Mouse (Mus musculus) left cerebral cortex, postnatal 10 days (tissue): ENCODE results near the gene Hist1h1b. TPM values are rescaled to one million over a fixed set of nuclear protein-coding genes. Genes with fewer than 3 reads are reported as not detected.

Source experiments
- DNase-seq, 2 experiments: peaks; one replicate each; pipeline ENCODE4 v3.0.0; 2021 to 2022; ENCODE audit warnings: low spot score in 2 of 2, mixed read lengths in 1 of 2; ENCODE audit errors: extremely low spot score in 1 of 2
- intact Hi-C: fragments of 180-260 bp; cut with DNase I; formaldehyde crosslinking; loops from one replicate; pipeline ENCODE4 v1.15.1; 2025
- microRNA-seq: library from miRNA; unstranded; fragments of <30 nt; microRNA quantifications from one replicate; pipeline ENCODE4 v1.2.0, GENCODE M21; 2022
- total RNA-seq, 2 experiments: library from RNA; stranded (reverse); gene quantifications; 2 replicates each; pipeline ENCODE4 v1.2.3; 2021

Hist1h1b gene
- total RNA-seq, 2 experiments from 2014 or later: 19.5 to 20.4 TPM

DNA sequence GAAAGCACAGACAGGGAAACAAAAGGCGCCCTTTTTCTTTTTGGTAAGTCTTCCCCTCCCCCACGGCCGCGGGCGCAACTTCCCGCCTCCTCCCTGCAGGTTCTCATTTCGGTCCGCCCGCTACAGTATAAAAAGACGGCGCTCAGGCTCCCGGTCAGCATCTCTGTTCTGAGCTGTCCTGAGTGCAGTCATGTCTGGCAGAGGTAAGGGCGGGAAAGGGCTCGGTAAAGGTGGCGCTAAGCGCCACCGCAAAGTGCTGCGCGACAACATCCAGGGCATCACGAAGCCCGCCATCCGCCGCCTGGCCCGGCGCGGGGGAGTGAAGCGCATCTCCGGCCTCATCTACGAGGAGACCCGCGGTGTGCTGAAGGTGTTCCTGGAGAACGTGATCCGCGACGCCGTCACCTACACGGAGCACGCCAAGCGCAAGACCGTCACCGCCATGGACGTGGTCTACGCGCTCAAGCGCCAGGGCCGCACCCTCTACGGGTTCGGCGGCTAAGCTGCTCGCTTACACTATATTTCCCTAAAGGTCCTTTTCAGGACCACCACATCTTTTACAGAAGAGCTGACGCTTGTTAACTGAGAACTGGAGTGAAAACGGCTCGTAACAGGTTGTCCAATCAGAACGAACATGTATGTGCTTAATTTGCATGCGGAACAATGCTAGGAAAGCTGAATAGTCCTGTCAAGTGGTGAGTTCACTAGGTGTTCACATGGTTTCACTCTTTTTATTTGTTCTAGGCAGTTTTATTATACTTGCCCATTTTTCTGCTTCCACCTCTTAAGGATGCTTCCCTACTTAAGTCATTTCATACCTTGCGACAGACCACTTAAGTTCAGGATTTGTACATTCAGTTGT lies 45.3 kb downstream of the Hist1h1b start, which contains the start of gene Hist1h4j:
Gene Hist1h4j (plus strand): TSS at position 159 of the 862 bp plus-strand sequence.
- DNase-seq: peak; percentile 77 to 86
- intact Hi-C loops: loop anchor here (2.0 kb wide), 1 partner anchor 20 kb away; no protein-coding TSS in a partner anchor

DNA sequence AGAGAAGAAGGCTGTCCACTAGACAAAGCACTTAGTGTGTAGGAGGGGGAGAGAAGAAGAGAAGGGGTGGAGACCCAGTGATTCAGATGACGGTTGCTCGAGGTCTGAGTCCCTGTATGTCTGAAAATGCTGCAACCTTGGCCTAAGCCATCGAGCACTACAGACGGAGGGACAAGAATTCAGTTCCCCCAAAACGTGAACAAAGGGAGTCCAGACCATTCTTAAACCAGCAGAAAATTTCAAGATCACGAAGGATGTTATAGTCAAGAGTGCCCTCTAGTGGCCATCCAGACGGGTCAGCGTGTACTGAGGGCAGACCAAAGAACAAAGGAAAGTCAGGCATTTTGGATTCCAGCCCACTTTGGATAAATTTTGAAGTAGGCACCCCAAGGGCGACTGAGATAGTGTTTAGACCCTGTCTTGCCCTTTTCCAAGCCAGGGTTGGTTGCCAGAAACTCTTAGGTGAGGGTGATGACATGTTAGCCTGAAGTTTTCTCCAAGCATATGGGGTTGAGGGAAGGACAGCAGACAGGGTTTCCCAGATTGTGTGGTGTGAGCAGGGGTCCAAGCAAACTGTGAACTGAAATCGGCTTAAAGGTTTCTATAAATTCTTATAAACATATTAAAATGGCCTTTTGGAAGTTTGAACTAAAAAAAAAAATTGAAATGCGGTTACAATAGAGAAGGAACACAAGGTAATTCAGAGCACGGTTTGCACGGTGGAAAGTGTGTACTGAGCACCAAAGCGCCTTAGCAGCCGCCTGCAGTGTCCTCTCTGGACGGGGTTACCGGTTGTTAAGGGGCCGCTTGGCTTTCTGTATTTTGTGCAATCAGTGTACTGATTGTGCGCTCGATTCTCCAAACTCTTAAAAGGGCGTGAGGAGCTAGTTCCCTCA lies 46.2 kb downstream of the Hist1h1b start:
- intact Hi-C loops: loop anchor here (2.0 kb wide), 1 partner anchor 19 kb away; no protein-coding TSS in a partner anchor

DNA sequence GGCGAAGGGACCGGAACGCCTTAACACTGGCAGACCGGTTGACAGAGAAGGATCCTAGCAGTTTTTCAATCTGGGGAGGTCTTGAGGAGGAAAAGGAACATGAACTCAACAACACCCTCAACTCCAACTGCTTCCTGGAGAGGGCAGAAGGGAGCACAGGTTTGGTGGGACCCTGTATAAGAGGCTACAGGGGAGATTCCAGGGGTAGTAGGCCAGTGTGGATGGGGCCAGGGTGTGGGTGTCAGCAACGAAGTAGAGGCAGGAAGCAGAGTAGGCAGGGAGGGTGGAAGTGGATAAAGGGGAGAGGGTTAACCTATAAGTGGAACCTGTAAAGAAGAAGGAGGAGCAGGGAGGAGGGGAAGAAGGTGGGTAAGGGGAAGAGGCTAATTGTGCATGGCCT lies 47.0 kb downstream of the Hist1h1b start:
- intact Hi-C loops: no loop called here
- no peak for DNase-seq

More for the DNA sequence above, 46.2 kb downstream of the Hist1h1b start:
- peak; percentile 77 to 79 for DNase-seq

Small RNAs within 50 kb of the gene (microRNA-seq; reads per million reads assigned to microRNA genes)
- gene Gm19658 (not detected), gene Gm44346 (not detected), gene Gm44454 (not detected)

Other genes with a start within 250 kb of the Hist1h1b start
- gene Zkscan8, start 249.5 kb downstream of the Hist1h1b start, total RNA-seq: 10 to 100 TPM; 10.6 to 13.6 TPM
- not detected for gene Olfr1366, start 237.8 kb downstream of the Hist1h1b start, total RNA-seq
- not detected for gene Olfr1535, start 220.7 kb downstream of the Hist1h1b start, total RNA-seq
- gene Olfr1364, start 198.9 kb downstream of the Hist1h1b start, total RNA-seq: not detected
- not detected for gene Olfr1362, start 166.6 kb downstream of the Hist1h1b start, total RNA-seq
- gene Olfr11, start 138.1 kb downstream of the Hist1h1b start, total RNA-seq: not detected
- gene Olfr1361, start 117.2 kb downstream of the Hist1h1b start, total RNA-seq: not detected
- not detected for gene Olfr1360, start 103.2 kb downstream of the Hist1h1b start, total RNA-seq
- not detected for gene Olfr1359, start 82.5 kb downstream of the Hist1h1b start, total RNA-seq
- gene Hist1h2bl, start 64.5 kb downstream of the Hist1h1b start, total RNA-seq: 10 to 100 TPM; 41.4 to 52.8 TPM
- 10 to 100 TPM; 68.4 to 76.2 TPM for gene Hist1h2ai, start 64.2 kb downstream of the Hist1h1b start, total RNA-seq
- gene Hist1h3h, start 63.0 kb downstream of the Hist1h1b start, total RNA-seq: 10 to 100 TPM; 69.3 to 80.8 TPM
- 10 to 100 TPM; 10.1 to 13.9 TPM for gene Hist1h2bm, start 58.6 kb downstream of the Hist1h1b start, total RNA-seq
- gene Hist1h4j, start 45.6 kb downstream of the Hist1h1b start, total RNA-seq: 10 to 100 TPM; 13.5 to 16.2 TPM
- gene Hist1h4k, start 30.1 kb downstream of the Hist1h1b start, total RNA-seq: 100 to 1,000 TPM; 306 to 311 TPM
- 10 to 100 TPM; 23.0 to 24.1 TPM for gene Hist1h2ak, start 26.8 kb downstream of the Hist1h1b start, total RNA-seq
- gene Hist1h2bn, start 26.5 kb downstream of the Hist1h1b start, total RNA-seq: 10 to 100 TPM; 23.0 to 25.1 TPM
- 10 to 100 TPM; 53.5 to 57.3 TPM for gene Hist1h3i, start 2.7 kb upstream of the Hist1h1b start, total RNA-seq
- 1 to 10 TPM; 5.2 to 6.1 TPM for gene Hist1h2an, start 6.6 kb upstream of the Hist1h1b start, total RNA-seq
- gene Hist1h2bp, start 6.8 kb upstream of the Hist1h1b start, total RNA-seq: 10 to 100 TPM; 16.5 to 17.0 TPM
- gene Hist1h2bq, start 29.6 kb upstream of the Hist1h1b start, total RNA-seq: 10 to 100 TPM; 48.3 to 50.2 TPM
- gene Hist1h2ao, start 29.8 kb upstream of the Hist1h1b start, total RNA-seq: not detected
- gene Hist1h4m, start 31.1 kb upstream of the Hist1h1b start, total RNA-seq: 100 to 1,000 TPM; 180 to 194 TPM
- gene Hist1h4n, start 51.6 kb upstream of the Hist1h1b start, total RNA-seq: 10 to 100 TPM; 21.2 to 27.5 TPM
- gene Hist1h2ap, start 52.9 kb upstream of the Hist1h1b start, total RNA-seq: 10 to 100 TPM; 66.4 to 75.9 TPM
- gene Hist1h2br, start 53.1 kb upstream of the Hist1h1b start, total RNA-seq: 10 to 100 TPM; 47.5 to 49.6 TPM
- 1 to 10 TPM; 3.9 to 5.1 TPM for gene Zfp184, start 164.5 kb upstream of the Hist1h1b start, total RNA-seq
- gene Pom121l2, start 200.6 kb upstream of the Hist1h1b start, total RNA-seq: not detected
- under 1 TPM in 1 of 2 experiments, not detected in 1; 0.55 TPM for gene Prss16, start 229.1 kb upstream of the Hist1h1b start, total RNA-seq